Mouse (Mus musculus) lung, adult 2 months (tissue): Measurements from ENCODE around the gene Serpinb1a. TPM values are rescaled to one million over a fixed set of nuclear protein-coding genes. Genes with fewer than 3 reads are reported as not detected.

Experiments used
- DNase-seq: peaks from one replicate; pipeline ENCODE4 v3.0.0; 2022
- H3K4me1 ChIP-seq: fragments of 200-500 bp; 2 replicates; pipeline ENCODE4 v1.6.1; 2011; ENCODE audit warnings: low read length; ENCODE audit not compliant: control insufficient read depth, insufficient read depth
- H3K4me3 ChIP-seq: fragments of 200-500 bp; replicated peaks from 2 replicates; pipeline ENCODE3; 2011; ENCODE audit warnings: low read depth, mild to moderate bottlenecking, control low read depth, low read length; ENCODE audit errors: extremely low read depth
- CTCF ChIP-seq: fragments of 200-500 bp; IDR thresholded peaks from 2 replicates; pipeline ENCODE4 v1.5.1; 2011; ENCODE audit warnings: mild to moderate bottlenecking, low read length, control low read depth; ENCODE audit not compliant: insufficient read depth
- POLR2A ChIP-seq: fragments of 200-500 bp; IDR thresholded peaks from 2 replicates; pipeline ENCODE4 v1.6.1; 2011; ENCODE audit warnings: low read depth, mild to moderate bottlenecking, control low read depth, low read length, borderline replicate concordance; ENCODE audit errors: extremely low read depth
- WGBS: fragments of 180-500 bp; shearing (Covaris S2); methylation state at CpG from one replicate; pipeline ENCODE4 v1.1.7; 2018; 5-methylcytosine and 5-hydroxymethylcytosine counted together
- polyA plus RNA-seq: library from polyadenylated mRNA; depleted of rRNA; stranded (reverse); fragments of >200 nt; gene quantifications from 2 replicates; pipeline ENCODE4 v1.2.3, GENCODE M21; 2012

Serpinb1a gene
- polyA plus RNA-seq, 1 experiment: 14.9 TPM

DNA sequence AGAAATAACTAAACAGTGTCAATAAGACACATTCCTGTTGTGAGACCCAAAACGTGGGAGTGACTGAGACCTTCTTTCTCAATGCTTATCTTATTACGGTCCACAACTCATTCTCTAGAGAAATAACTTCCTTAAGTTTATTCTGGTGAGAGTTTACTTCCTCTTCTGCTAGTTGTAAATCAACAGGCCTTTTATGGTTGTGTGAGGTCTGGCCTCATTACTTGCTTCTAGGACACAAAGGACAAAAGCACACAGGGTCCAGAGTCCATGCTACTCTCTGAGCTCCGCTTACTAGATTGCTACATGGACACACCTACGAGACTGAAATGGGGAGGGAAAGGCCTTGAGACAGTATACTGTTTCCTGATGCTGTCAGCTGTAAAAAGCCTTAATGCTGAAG lies 1.9 kb downstream of the Serpinb1a start:
- no peak overlapping the region for H3K4me3 ChIP-seq
- WGBS: 40% methylated on average over 4 of the region's 4 CpGs
- TF ChIP-seq CTCF: no peak
- TF ChIP-seq POLR2A: no peak

DNA sequence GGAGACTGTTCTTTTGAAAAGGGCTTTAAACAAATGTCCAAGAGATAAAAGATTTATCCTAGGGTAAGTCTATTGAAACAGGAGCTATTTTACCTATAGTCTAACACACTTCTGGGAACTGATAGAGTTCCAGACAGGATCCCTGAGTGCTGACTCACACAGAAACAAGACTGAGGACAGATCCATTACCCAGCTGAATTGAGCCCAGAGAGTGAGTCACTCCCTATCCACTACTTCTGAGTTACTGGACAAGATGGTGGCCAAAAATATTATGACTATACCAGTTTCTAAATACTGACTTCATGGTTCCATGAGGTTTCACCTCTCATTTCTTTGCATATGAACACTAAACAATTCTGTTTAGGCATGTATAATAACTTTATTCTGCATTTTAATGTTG lies 4.8 kb downstream of the Serpinb1a start:
- TF ChIP-seq CTCF: no peak
- TF ChIP-seq POLR2A: no peak
- no peak overlapping the region for H3K4me3 ChIP-seq
- H3K4me1 ChIP-seq: peaks cover 12% of the 10 kb centered on the region
- no peak for DNase-seq

More for the DNA sequence above, 1.9 kb downstream of the Serpinb1a start:
- peaks cover 14% of the 10 kb centered on the region for H3K4me1 ChIP-seq
- no peak for DNase-seq

DNA sequence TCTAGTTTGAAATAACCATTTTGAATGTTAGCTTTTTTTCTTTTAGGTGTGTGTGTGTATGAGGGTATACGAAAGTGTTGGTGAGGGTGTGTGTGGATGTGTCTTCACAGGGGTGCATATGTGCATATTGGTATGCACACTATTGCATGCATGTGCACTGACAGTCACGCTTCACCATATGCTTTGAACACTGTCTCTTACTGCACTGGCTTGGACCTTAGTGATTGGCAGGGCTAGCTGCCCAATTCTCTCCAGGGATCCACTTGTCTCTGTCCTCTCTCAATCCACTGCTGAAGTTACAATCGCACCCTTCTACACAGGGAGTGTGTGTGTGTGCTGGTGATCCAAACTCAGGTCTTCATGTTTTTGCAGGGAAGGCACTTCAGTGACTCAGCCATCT lies 9.6 kb downstream of the Serpinb1a start:
- Histone ChIP-seq H3K4me1 (no peaks in the 10 kb centered on the region), H3K4me3 (no peak overlapping the region)
- TF ChIP-seq POLR2A (no peak), CTCF (no peak)
- 93% methylated on average over 3 of the region's 3 CpGs for WGBS
- no peak for DNase-seq

DNA sequence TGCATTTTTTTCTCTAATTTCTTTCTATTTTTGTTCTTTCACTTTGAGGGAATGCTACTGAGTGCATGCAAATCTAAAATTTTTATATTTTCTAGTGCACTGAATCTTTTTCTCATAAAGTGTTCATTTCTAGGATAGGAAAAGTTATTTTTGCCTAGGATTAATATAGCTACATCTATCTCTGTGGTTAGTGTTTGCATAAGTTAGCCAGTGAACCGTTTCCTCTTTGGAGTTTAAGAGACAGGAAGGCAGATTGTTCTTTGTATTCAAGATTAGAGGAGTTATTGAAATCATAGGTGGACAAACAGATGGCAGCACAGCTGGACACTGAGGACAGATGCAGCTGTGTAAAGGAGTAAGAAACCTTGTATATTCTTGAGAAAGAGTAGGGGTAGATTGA lies 11.7 kb downstream of the Serpinb1a start:
- no peak overlapping the region for H3K4me3 ChIP-seq
- no peaks in the 10 kb centered on the region for H3K4me1 ChIP-seq
- no peak for DNase-seq
- TF ChIP-seq POLR2A (no peak), CTCF (no peak)
- whole genome bisulfite sequencing: 16% methylated on average over 1 of the region's 1 CpGs

DNA sequence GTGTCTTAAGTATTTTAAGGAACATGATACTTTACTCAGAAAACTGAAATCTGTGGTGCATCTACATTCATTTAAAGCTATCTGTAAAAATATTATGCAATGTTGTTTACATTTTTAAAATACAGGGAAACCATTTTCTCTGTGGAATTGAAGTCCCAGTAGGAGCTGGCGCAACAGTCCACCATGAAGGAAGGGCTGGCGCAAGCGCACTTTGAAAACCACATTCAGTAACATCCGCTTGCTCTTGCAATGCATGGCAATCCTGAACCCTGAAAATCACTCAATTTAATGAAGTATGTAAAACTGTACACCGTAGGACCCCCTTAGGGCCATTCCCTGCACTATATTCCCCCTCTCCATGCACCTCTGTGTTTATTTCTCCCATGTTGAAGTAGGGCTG lies 16.5 kb downstream of the Serpinb1a start:
- Histone ChIP-seq H3K4me1 (peaks cover 7% of the 10 kb centered on the region), H3K4me3 (no peak overlapping the region)
- DNase-seq: no peak
- TF ChIP-seq POLR2A (no peak), CTCF (no peak)
- 88% methylated on average over 5 of the region's 5 CpGs for WGBS

DNA sequence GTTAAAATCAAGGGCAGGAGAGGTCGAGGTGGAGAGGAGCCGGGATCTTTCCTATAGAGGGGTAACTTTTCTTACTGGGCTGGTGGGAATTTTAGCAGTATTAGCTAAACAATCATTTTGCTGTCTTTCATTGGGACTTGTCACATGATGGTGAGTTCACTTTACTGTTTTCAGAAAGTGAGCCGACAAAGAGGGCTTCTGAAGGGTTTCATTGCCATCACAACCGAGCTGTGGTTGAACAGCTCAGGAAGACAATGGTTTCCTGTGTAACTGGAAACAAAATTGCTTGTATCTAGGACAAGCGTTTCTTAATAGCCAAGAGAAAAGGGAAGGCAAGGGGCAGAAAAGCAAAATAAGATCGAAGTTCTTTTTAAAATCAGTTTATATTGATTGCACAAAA lies 17.7 kb downstream of the Serpinb1a start:
- no peak for DNase-seq
- no peak for TF ChIP-seq CTCF
- TF ChIP-seq POLR2A: no peak

DNA sequence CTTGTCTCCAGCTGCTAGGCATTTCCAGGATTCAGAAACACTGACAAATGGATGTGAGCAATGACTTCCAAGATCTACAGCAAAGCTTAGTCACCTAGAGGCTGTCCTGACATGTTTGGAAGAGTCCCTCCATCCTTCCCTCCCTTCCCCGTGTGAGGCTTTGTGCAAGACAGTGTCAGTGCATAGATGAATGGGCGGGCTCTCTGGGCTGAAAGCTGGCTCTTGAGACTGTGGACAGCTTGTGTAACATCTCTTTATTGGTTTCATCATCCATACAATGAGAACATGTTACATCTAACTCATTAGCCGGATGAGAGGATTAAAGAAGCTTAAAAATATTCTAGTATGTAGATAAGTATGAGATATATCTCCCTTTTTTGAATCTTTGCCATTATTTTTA lies 18.2 kb downstream of the Serpinb1a start:
- no peak overlapping the region for H3K4me3 ChIP-seq
- 59% methylated on average over 3 of the region's 3 CpGs for WGBS
- TF ChIP-seq POLR2A (no peak), CTCF (no peak)
- no peak for DNase-seq
- H3K4me1 ChIP-seq: peaks cover 7% of the 10 kb centered on the region

More for the DNA sequence above, 17.7 kb downstream of the Serpinb1a start:
- 52% methylated on average over 6 of the region's 6 CpGs for WGBS
- Histone ChIP-seq H3K4me1 (peaks cover 7% of the 10 kb centered on the region), H3K4me3 (no peak overlapping the region)

DNA sequence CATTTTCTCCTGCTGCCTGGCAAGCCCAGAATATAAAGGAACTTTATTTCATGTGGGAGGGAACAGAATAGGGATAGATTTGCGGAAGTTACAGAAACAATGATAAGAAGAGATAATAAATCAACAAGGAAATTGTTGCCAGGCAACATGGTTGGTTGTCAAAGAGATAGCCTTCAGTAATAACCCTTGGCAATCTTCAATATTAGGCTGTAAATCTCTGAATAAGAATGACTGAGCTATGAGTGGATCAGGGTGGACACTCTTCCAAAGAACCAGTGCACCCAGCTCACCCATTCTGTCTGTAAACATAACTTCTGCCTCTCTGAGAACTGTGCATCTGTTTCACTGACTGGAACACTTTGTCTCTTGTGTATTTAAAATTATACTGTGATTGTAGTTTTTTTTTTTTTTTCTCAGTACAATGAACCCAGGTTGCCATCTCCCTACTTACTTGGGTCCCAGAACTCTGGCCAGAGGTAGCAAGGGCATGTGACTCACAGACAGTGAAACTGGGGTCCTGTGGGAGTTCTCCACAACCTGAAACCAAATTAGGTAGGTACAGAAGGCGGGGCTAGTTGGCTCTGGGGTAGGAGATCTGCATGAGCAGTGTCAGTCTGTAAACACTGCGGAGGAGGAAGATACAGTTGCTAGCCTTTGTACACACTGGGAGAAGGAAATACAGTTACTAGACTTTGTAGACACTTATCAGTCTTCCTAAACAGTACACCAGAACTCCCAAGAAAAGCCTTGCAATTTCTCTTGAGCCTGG lies 19.3 kb downstream of the Serpinb1a start:
- 64% methylated on average over 3 of the region's 3 CpGs for WGBS
- no peak for DNase-seq
- Histone ChIP-seq H3K4me3 (no peak overlapping the region), H3K4me1 (peaks cover 7% of the 10 kb centered on the region)
- TF ChIP-seq POLR2A (no peak), CTCF (no peak)

DNA sequence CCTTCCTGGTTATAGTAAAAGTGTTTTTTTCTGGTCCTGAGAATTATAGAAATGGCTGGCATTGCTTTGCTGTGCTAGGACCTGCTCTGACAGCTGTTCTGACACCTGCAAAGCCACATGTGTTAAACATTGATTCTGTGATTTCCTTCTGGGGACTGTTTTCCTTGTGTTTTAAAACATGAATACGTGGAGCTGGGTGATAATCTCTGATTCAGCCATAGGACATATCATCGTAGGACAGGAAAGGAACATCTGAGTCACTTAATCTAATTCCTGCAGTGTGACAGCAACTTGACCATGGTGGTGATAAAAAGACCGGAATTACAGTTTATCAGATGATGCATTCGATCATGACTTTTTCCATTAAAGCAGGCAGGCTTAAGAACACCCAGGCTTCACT lies 22.1 kb downstream of the Serpinb1a start:
- DNase-seq: no peak
- Histone ChIP-seq H3K4me3 (no peak overlapping the region), H3K4me1 (peaks cover 7% of the 10 kb centered on the region)
- 50% methylated on average over 4 of the region's 4 CpGs for WGBS
- no peak for TF ChIP-seq CTCF
- TF ChIP-seq POLR2A: no peak

DNA sequence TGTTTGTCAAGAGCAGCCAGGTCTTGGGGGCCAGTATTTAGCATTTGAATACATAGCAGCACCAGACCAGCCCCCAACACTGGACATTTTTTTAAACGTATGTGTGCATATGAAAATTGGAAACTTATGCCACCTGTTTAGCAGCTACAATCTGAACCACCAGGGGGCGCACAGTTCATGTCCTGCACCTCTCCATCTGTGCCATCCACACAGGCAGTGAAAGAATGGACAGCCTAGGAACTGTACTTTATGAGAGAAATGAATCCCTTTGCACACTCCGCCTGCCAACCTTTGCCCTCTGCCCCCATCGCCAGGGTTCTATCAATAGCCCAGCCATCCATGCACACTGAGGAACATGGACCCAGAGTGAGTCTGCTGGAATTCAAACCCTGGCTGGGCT lies 23.0 kb downstream of the Serpinb1a start:
- TF ChIP-seq POLR2A (no peak), CTCF (peak; percentile 71)
- 51% methylated on average over 4 of the region's 4 CpGs for WGBS
- Histone ChIP-seq H3K4me3 (no peak overlapping the region), H3K4me1 (peaks cover 7% of the 10 kb centered on the region)
- DNase-seq: peak; percentile 52
